Mouse (Mus musculus): Measurements from ENCODE around the gene Mapk8ip3. TPM values are rescaled to one million over a fixed set of nuclear protein-coding genes. Genes with fewer than 3 reads are reported as not detected.

Mapk8ip3 gene
- polyA plus RNA-seq, 1 experiment from 2014 or later, result 37.3 TPM

DNA sequence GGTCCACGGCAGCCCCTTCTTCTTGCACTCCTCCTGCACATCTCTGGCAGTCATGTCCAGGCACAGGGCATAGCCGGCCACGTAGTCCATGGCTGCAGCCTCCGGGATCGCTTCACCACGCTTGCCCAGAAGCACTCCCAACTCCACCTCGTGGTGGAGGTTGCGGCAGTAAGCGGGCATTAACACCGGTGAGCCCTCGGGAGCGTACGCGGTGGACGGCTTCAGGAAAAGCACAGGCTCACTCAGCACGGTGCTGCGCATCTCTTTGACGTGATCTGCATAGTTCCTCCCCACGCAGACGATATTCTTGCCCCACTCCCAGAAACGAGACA lies 87.1 kb downstream of the Mapk8ip3 start:
- peaks cover 7% of the 10 kb centered on the region; the same call in 1 of the 2 replicates for H3K36me3 ChIP-seq (replicated peaks)
- H3K9me3 ChIP-seq, result no peaks in the 10 kb centered on the region
- peak overlapping the region; percentile 94 for H3K27ac ChIP-seq
- H3K4me3 ChIP-seq, result peak overlapping the region; percentile 81
- no peak for DNase-seq (ENCODE audit: extremely low spot score, low spot score)
- H3K4me1 ChIP-seq, result peaks cover 28% of the 10 kb centered on the region
- peaks cover 19% of the 10 kb centered on the region for H3K27me3 ChIP-seq (ENCODE audit: poor library complexity, severe bottlenecking)
- WGBS, result under 1% methylated on average over 21 of the region's 21 CpGs

DNA sequence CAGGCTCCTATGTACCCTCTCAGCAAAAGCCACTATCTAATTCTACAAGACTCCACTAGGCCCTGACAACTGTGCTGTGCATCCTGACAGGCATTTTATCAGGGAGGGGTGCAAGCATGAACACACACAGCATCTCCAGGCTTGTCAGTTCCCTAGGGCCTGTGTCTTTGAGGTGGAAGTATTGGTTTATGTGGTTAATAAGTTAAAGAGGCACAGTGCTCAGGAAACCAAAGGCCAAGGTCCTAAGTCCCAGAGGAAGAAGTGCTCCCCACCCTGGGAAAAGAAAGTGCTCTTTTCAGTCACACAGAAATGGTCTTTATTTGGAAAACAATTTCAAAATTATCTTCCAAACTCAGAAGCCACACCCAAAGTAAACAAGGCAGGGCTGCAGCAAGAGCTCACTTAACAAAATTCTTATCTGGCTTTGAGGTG lies 88.2 kb downstream of the Mapk8ip3 start:
- Histone ChIP-seq H3K36me3 (replicated peaks) (peaks cover 5% of the 10 kb centered on the region; the same call in 1 of the 2 replicates), H3K27me3 (ENCODE audit: poor library complexity, severe bottlenecking) (peaks cover 26% of the 10 kb centered on the region), H3K27ac (no peak overlapping the region), H3K4me3 (peak overlapping the region; percentile 81), H3K4me1 (peaks cover 28% of the 10 kb centered on the region), H3K9me3 (no peaks in the 10 kb centered on the region)
- no peak for DNase-seq (ENCODE audit: extremely low spot score, low spot score)

DNA sequence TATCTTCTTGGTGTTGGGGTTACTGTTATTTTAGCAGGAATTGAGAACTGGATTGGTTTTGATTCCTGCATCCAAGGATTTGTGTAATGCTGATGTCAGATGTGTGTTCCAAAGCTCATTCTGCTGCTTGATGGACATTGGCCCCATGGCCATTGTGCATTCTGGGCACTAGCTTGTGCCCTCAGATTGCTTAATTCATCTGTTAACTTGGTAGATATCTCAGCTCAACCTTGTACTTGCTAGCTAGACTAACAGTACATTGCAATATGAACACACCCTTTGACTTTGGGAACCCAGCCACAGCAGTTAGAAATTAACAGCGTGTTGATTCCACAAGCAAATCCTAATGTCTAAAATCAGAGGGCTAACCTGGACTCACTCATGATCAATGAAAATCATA lies 89.4 kb downstream of the Mapk8ip3 start:
- DNase-seq (ENCODE audit: extremely low spot score, low spot score), result no peak
- WGBS, result 94% methylated on average over 1 of the region's 1 CpGs
- H3K27ac ChIP-seq, result no peak overlapping the region
- H3K9me3 ChIP-seq, result no peaks in the 10 kb centered on the region
- no peak overlapping the region for H3K4me3 ChIP-seq
- H3K4me1 ChIP-seq, result peaks cover 28% of the 10 kb centered on the region
- H3K36me3 ChIP-seq (replicated peaks), result no peaks in the 10 kb centered on the region
- peaks cover 26% of the 10 kb centered on the region for H3K27me3 ChIP-seq (ENCODE audit: poor library complexity, severe bottlenecking)

DNA sequence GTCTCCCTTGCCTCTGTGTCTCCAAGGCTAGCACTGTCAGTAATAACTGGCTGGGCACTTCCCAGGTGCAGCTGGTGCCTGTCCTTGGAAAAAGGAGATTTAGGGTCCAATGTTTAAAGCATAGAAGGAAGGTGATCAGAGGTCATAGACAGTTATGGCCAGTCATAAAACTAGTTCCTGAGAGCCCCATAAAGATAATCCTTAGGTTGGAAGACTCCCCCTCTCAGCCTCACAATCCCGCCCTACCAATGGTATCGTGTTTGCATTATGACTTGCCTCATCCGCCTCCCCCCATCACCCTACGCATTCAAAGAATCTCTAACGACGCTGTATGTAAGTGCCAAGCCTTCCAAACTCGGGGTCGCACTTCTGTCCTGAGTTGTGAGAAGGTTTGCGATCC lies 92.3 kb downstream of the Mapk8ip3 start:
- Histone ChIP-seq H3K9me3 (no peaks in the 10 kb centered on the region), H3K27ac (no peak overlapping the region), H3K4me3 (no peak overlapping the region), H3K27me3 (ENCODE audit: poor library complexity, severe bottlenecking) (peaks cover 14% of the 10 kb centered on the region), H3K36me3 (replicated peaks) (no peaks in the 10 kb centered on the region), H3K4me1 (peaks cover 13% of the 10 kb centered on the region)
- DNase-seq (ENCODE audit: extremely low spot score, low spot score), result no peak
- 53% methylated on average over 9 of the region's 9 CpGs for WGBS

DNA sequence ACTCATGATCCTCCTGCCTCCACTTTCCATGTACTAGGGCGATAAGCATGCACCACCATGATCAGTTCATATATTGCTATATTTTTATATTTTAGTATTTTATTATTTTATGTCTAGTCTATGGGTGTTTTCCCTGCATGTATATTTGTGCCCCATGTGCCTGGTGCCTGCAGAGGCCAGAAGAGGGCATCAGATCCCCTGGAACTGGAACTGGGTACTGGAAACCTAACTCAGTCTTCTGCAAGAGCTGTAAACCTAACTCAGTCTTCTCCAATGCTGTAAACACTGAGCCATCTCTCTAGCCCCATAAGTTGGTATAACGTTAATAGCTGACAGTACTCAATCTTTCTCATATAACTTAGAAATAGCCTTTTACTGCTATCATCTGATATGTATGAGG lies 94.1 kb downstream of the Mapk8ip3 start:
- H3K9me3 ChIP-seq, result no peaks in the 10 kb centered on the region

More for the DNA sequence above, 94.1 kb downstream of the Mapk8ip3 start:
- Histone ChIP-seq H3K27ac (no peak overlapping the region), H3K27me3 (ENCODE audit: poor library complexity, severe bottlenecking) (peaks cover 14% of the 10 kb centered on the region), H3K4me1 (no peaks in the 10 kb centered on the region), H3K4me3 (no peak overlapping the region), H3K36me3 (replicated peaks) (no peaks in the 10 kb centered on the region)
- no peak for DNase-seq (ENCODE audit: extremely low spot score, low spot score)
- 62% methylated on average over 2 of the region's 2 CpGs for WGBS

Other genes starting within 250 kb of the Mapk8ip3 start
- 9.7 and 11.0 TPM in 2 replicates for gene Syngr3, start 247.0 kb downstream of the Mapk8ip3 start, polyA plus RNA-seq (2016; fragmentation: Nextera tagmentation; extraction: Ambion mirVana)
- 57.7 and 60.3 TPM in 2 replicates for gene Gfer, start 240.8 kb downstream of the Mapk8ip3 start, polyA plus RNA-seq (2016; fragmentation: Nextera tagmentation; extraction: Ambion mirVana)
- 0.79 and 1.0 TPM in 2 replicates for gene Noxo1, start 240.7 kb downstream of the Mapk8ip3 start, polyA plus RNA-seq (2016; fragmentation: Nextera tagmentation; extraction: Ambion mirVana)
- 162 and 167 TPM in 2 replicates for gene Tbl3, start 229.3 kb downstream of the Mapk8ip3 start, polyA plus RNA-seq (2016; fragmentation: Nextera tagmentation; extraction: Ambion mirVana)
- 0.43 and 0.69 TPM in 2 replicates for gene Rnf151, start 218.9 kb downstream of the Mapk8ip3 start, polyA plus RNA-seq (2016; fragmentation: Nextera tagmentation; extraction: Ambion mirVana)
- 1,888 and 1,960 TPM in 2 replicates for gene Rps2, start 218.9 kb downstream of the Mapk8ip3 start, polyA plus RNA-seq (2016; fragmentation: Nextera tagmentation; extraction: Ambion mirVana)
- gene Ndufb10, start 212.5 kb downstream of the Mapk8ip3 start, polyA plus RNA-seq (2016; fragmentation: Nextera tagmentation; extraction: Ambion mirVana), result 190 and 194 TPM in 2 replicates
- not detected in 2 replicates for gene Rpl3l, start 209.2 kb downstream of the Mapk8ip3 start, polyA plus RNA-seq (2016; fragmentation: Nextera tagmentation; extraction: Ambion mirVana)
- gene Msrb1, start 200.3 kb downstream of the Mapk8ip3 start, polyA plus RNA-seq (2016; fragmentation: Nextera tagmentation; extraction: Ambion mirVana), result 22.2 and 22.8 TPM in 2 replicates
- 0.50 and 0.68 TPM in 2 replicates for gene Hs3st6, start 184.0 kb downstream of the Mapk8ip3 start, polyA plus RNA-seq (2016; fragmentation: Nextera tagmentation; extraction: Ambion mirVana)
- gene Meiob, start 132.7 kb downstream of the Mapk8ip3 start, polyA plus RNA-seq (2016; fragmentation: Nextera tagmentation; extraction: Ambion mirVana), result 0.09 TPM in 1 of 2 replicates, not detected in the other
- 24.5 and 26.4 TPM in 2 replicates for gene Hagh, start 96.8 kb downstream of the Mapk8ip3 start, polyA plus RNA-seq (2016; fragmentation: Nextera tagmentation; extraction: Ambion mirVana)
- gene Fahd1, start 86.6 kb downstream of the Mapk8ip3 start, polyA plus RNA-seq (2016; fragmentation: Nextera tagmentation; extraction: Ambion mirVana), result 16.6 and 19.0 TPM in 2 replicates
- gene Igfals, start 71.0 kb downstream of the Mapk8ip3 start, polyA plus RNA-seq (2016; fragmentation: Nextera tagmentation; extraction: Ambion mirVana), result 0.17 and 0.36 TPM in 2 replicates
- 81.3 and 82.5 TPM in 2 replicates for gene Nubp2, start 50.6 kb downstream of the Mapk8ip3 start, polyA plus RNA-seq (2016; fragmentation: Nextera tagmentation; extraction: Ambion mirVana)
- 42.8 and 45.3 TPM in 2 replicates for gene Spsb3, start 50.3 kb downstream of the Mapk8ip3 start, polyA plus RNA-seq (2016; fragmentation: Nextera tagmentation; extraction: Ambion mirVana)
- gene Eme2, start 41.9 kb downstream of the Mapk8ip3 start, polyA plus RNA-seq (2016; fragmentation: Nextera tagmentation; extraction: Ambion mirVana), result 30.3 and 30.4 TPM in 2 replicates
- 100 and 103 TPM in 2 replicates for gene Mrps34, start 41.9 kb downstream of the Mapk8ip3 start, polyA plus RNA-seq (2016; fragmentation: Nextera tagmentation; extraction: Ambion mirVana)
- gene Nme3, start 40.5 kb downstream of the Mapk8ip3 start, polyA plus RNA-seq (2016; fragmentation: Nextera tagmentation; extraction: Ambion mirVana), result 50.1 and 51.8 TPM in 2 replicates
- 502 and 521 TPM in 2 replicates for gene Jpt2, start 23.7 kb upstream of the Mapk8ip3 start, polyA plus RNA-seq (2016; fragmentation: Nextera tagmentation; extraction: Ambion mirVana)
- 8.1 and 8.4 TPM in 2 replicates for gene Cramp1l, start 78.8 kb upstream of the Mapk8ip3 start, polyA plus RNA-seq (2016; fragmentation: Nextera tagmentation; extraction: Ambion mirVana)
- gene Ift140, start 79.1 kb upstream of the Mapk8ip3 start, polyA plus RNA-seq (2016; fragmentation: Nextera tagmentation; extraction: Ambion mirVana), result 27.0 and 27.4 TPM in 2 replicates
- gene Tmem204, start 146.6 kb upstream of the Mapk8ip3 start, polyA plus RNA-seq (2016; fragmentation: Nextera tagmentation; extraction: Ambion mirVana), result 10.9 and 11.5 TPM in 2 replicates
- 54.6 TPM in 2 replicates for gene Telo2, start 179.0 kb upstream of the Mapk8ip3 start, polyA plus RNA-seq (2016; fragmentation: Nextera tagmentation; extraction: Ambion mirVana)
- 0.30 TPM in 1 of 2 replicates, not detected in the other for gene Ptx4, start 183.8 kb upstream of the Mapk8ip3 start, polyA plus RNA-seq (2016; fragmentation: Nextera tagmentation; extraction: Ambion mirVana)
- 24.3 and 24.7 TPM in 2 replicates for gene Clcn7, start 196.4 kb upstream of the Mapk8ip3 start, polyA plus RNA-seq (2016; fragmentation: Nextera tagmentation; extraction: Ambion mirVana)
- not detected in 2 replicates for gene Ccdc154, start 225.5 kb upstream of the Mapk8ip3 start, polyA plus RNA-seq (2016; fragmentation: Nextera tagmentation; extraction: Ambion mirVana)
- not detected in 2 replicates for gene Gm38655, start 238.5 kb upstream of the Mapk8ip3 start, polyA plus RNA-seq (2016; fragmentation: Nextera tagmentation; extraction: Ambion mirVana)
- gene BC003965, start 247.6 kb upstream of the Mapk8ip3 start, polyA plus RNA-seq (2016; fragmentation: Nextera tagmentation; extraction: Ambion mirVana), result 38.7 and 39.0 TPM in 2 replicates

Measured in forebrain, embryonic 10.5 days (tissue).